Mouse (Mus musculus): ENCODE measurements around the gene Stxbp5. TPM values are rescaled to one million over a fixed set of nuclear protein-coding genes. Genes with fewer than 3 reads are reported as not detected.
"Not testable (repeated sequence)": the region's sequence is repeated elsewhere in the genome, so short reads cannot be mapped to it uniquely, and the experiment has no call there.

The Stxbp5 gene
- polyA plus RNA-seq, 1 experiment from 2014 or later = 8.5 TPM

DNA sequence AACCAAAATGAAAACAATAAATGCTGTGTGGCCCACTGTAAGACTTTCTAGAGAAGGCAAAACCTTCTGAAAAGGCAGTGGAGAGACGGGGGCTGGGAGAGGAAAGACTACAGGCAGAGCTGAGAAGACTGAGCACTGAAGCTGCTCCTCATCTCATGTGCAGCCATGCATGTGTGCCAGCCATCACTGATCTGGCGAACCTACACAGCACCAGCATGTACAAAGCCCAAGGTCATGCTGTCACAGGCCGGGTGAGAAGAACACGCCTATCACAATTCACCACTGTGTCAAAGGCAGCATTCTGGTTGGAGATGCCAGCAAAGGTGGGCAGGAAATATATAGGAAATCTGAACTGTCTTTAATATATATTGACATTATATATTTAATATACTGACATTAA lies 12.2 kb downstream of the Stxbp5 start:
- H3K4me3 ChIP-seq = no peak overlapping the region
- 87% methylated on average over 4 of the region's 4 CpGs for WGBS
- no peak overlapping the region for H3K9ac ChIP-seq
- ATAC-seq (ENCODE audit: low FRiP score, low read depth) = no peak
- no peaks in the 10 kb centered on the region for H3K4me1 ChIP-seq
- no peaks in the 10 kb centered on the region for H3K27me3 ChIP-seq (replicated peaks)
- no peaks in the 10 kb centered on the region for H3K9me3 ChIP-seq
- H3K27ac ChIP-seq = no peak overlapping the region
- no peak overlapping the region for H3K4me2 ChIP-seq (replicated peaks)
- H3K36me3 ChIP-seq = 0 out of 2 replicates have a peak, but pooled peaks cover 7% of the 10 kb centered on the region

GRCm38 (mm10) chr10:9881781-9882320 lies 19.0 kb downstream of the Stxbp5 start:
- H3K27ac ChIP-seq; H3K36me3 ChIP-seq; ATAC-seq (ENCODE audit: low FRiP score, low read depth); H3K9me3 ChIP-seq; H3K4me3 ChIP-seq; H3K27me3 ChIP-seq (replicated peaks); H3K9ac ChIP-seq; H3K4me1 ChIP-seq; H3K4me2 ChIP-seq (replicated peaks): not testable (repeated sequence)
- 91% methylated on average over 5 of the region's 5 CpGs for WGBS

- H3K27me3 ChIP-seq (replicated peaks) = no peaks in the 10 kb centered on the region
- no peaks in the 10 kb centered on the region for H3K36me3 ChIP-seq
- H3K9me3 ChIP-seq = no peaks in the 10 kb centered on the region
- no peak overlapping the region for H3K4me2 ChIP-seq (replicated peaks)
- no peak overlapping the region for H3K4me3 ChIP-seq
- H3K27ac ChIP-seq = no peak overlapping the region
- ATAC-seq (ENCODE audit: low FRiP score, low read depth) = no peak
- 71% methylated on average over 6 of the region's 6 CpGs for WGBS
- no peaks in the 10 kb centered on the region for H3K4me1 ChIP-seq
- no peak overlapping the region for H3K9ac ChIP-seq
Measured at GRCm38 (mm10) chr10:9880070-9880728, 20.7 kb downstream of the Stxbp5 start.

GRCm38 (mm10) chr10:9878821-9879489 lies 21.9 kb downstream of the Stxbp5 start:
- Histone ChIP-seq H3K27ac (no peak overlapping the region), H3K36me3 (no peaks in the 10 kb centered on the region), H3K27me3 (replicated peaks) (no peaks in the 10 kb centered on the region), H3K9ac (no peak overlapping the region), H3K9me3 (no peaks in the 10 kb centered on the region), H3K4me1 (no peaks in the 10 kb centered on the region), H3K4me2 (replicated peaks) (no peak overlapping the region), H3K4me3 (no peak overlapping the region)
- 84% methylated on average over 6 of the region's 6 CpGs for WGBS
- peak; percentile 72; the same call in 1 of the 2 replicates for ATAC-seq (ENCODE audit: low FRiP score, low read depth)

DNA sequence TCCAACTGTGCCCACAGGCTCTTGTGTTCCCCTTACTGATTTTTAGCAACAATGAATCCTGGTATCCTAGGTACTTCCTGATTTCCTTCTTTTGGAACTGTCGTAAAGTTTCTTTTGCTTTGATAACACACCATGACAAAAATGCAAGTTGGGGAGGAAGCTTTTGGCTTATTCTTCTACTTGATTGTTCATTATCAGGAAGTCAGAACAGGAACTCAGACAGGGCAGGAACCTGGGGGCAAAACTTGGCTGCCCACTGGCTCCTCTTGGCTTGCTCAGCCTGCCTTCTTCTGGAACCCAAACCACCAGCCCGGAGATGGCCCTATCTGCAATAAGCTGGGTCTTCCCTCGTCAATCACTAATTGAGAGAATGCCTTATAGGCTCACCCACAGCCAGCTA lies 25.0 kb downstream of the Stxbp5 start:
- ATAC-seq (ENCODE audit: low FRiP score, low read depth) = no peak
- no peak overlapping the region for H3K4me3 ChIP-seq
- H3K4me2 ChIP-seq (replicated peaks) = no peak overlapping the region
- 83% methylated on average over 3 of the region's 3 CpGs for WGBS
- H3K9ac ChIP-seq = no peak overlapping the region
- no peaks in the 10 kb centered on the region for H3K9me3 ChIP-seq
- H3K27ac ChIP-seq = no peak overlapping the region
- no peaks in the 10 kb centered on the region for H3K27me3 ChIP-seq (replicated peaks)
- no peaks in the 10 kb centered on the region for H3K36me3 ChIP-seq
- no peaks in the 10 kb centered on the region for H3K4me1 ChIP-seq

DNA sequence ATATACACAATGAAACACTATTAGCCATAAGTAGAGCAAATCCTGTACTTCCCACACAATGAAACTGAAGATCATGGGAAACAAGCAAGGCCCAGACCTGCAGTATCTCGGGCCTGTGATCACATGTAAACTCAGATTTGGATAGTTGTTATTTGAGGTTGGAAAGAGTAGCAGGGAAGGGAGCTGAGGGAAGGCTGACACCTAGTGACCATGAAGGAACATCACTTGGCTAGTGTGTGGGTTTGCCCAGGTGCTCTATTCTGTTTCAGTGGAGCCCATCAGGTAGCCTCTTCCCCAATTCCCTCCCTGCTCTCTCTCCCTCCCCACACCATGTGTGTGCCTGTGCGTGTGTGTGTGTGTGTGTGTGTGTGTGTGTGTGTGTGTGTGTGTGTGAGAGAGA lies 28.7 kb downstream of the Stxbp5 start:
- Histone ChIP-seq H3K27me3 (replicated peaks) (no peaks in the 10 kb centered on the region), H3K36me3 (no peaks in the 10 kb centered on the region), H3K9me3 (no peaks in the 10 kb centered on the region), H3K9ac (no peak overlapping the region), H3K27ac (no peak overlapping the region), H3K4me1 (0 out of 2 replicates have a peak, but pooled peaks cover 4% of the 10 kb centered on the region), H3K4me2 (replicated peaks) (no peak overlapping the region), H3K4me3 (no peak overlapping the region)
- ATAC-seq (ENCODE audit: low FRiP score, low read depth) = no peak
- 74% methylated on average over 2 of the region's 2 CpGs for WGBS

GRCm38 (mm10) chr10:9866793-9867579 lies 33.9 kb downstream of the Stxbp5 start:
- ATAC-seq (ENCODE audit: low FRiP score, low read depth) = no peak
- H3K4me1 ChIP-seq = 0 out of 2 replicates have a peak, but pooled peaks cover 5% of the 10 kb centered on the region
- no peak overlapping the region for H3K4me3 ChIP-seq
- H3K9ac ChIP-seq = no peak overlapping the region
- H3K36me3 ChIP-seq = no peaks in the 10 kb centered on the region
- H3K27me3 ChIP-seq (replicated peaks) = no peaks in the 10 kb centered on the region
- H3K4me2 ChIP-seq (replicated peaks) = no peak overlapping the region
- H3K9me3 ChIP-seq = no peaks in the 10 kb centered on the region
- whole genome bisulfite sequencing = 75% methylated on average over 17 of the region's 17 CpGs
- no peak overlapping the region for H3K27ac ChIP-seq

DNA sequence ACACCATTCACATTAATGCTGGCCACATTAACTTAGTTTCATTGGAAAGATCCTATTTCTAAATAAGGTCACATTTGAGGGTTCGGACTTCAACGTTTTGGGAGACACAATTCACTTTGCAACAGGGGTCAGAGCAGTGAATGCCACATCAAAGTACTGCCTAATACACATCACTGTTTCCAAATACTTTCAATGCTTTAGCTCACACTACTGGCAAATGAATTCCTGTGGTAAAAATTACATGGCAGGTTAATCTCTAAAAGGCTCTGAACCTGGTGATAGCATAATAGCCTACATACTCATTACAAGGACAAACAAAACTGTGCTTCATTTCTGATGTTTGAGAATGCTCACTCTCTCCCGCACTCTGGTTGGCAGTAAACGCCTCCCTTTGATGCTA lies 40.9 kb downstream of the Stxbp5 start:
- Histone ChIP-seq H3K36me3 (peaks cover 5% of the 10 kb centered on the region; the same call in 1 of the 2 replicates), H3K9me3 (no peaks in the 10 kb centered on the region), H3K4me3 (no peak overlapping the region), H3K27me3 (replicated peaks) (no peaks in the 10 kb centered on the region), H3K4me1 (peaks cover 3% of the 10 kb centered on the region; the same call in 1 of the 2 replicates), H3K27ac (no peak overlapping the region), H3K9ac (no peak overlapping the region), H3K4me2 (replicated peaks) (no peak overlapping the region)
- 73% methylated on average over 4 of the region's 4 CpGs for WGBS
- no peak for ATAC-seq (ENCODE audit: low FRiP score, low read depth)

DNA sequence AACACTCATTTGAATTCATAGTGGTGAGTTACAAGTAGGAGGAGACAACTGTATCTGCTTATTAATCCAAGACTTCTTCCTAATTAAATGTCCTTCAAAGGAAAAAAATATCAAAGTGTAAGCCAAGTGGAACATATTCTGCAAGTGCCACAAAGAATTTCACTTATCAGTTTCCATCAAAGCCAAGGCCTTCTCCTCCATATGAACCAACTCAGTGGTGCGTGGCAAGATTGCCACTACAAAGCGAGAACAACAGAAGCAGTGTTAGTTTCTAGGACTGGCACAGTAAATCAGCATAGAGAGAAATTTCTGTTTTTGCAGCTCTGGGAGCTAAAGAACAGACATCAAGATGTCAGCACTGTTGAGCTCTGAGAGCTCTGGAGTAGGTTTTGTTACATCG lies 41.4 kb downstream of the Stxbp5 start:
- no peak overlapping the region for H3K4me3 ChIP-seq
- H3K27ac ChIP-seq = no peak overlapping the region

DNA sequence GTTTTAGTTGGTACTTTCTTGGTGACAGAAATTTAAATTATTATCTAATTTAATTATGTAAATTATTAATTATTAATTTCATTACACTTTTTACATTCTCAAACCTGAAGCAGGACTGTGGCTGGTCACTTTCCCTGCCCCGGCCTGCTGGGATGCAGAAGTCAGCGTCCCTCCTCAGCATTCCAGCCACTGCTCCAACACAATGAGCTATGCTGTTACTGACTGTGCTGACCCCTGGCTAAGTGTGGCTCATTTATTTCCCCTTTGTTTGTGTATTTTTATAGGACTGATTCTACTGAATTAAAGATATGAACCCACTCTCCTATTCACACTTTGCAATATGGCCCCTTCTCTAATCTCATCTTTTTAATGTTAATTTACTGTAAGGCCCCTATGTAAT lies 43.0 kb downstream of the Stxbp5 start:
- no peak overlapping the region for H3K4me3 ChIP-seq
- ATAC-seq (ENCODE audit: low FRiP score, low read depth) = no peak
- no peaks in the 10 kb centered on the region for H3K27me3 ChIP-seq (replicated peaks)
- peaks cover 9% of the 10 kb centered on the region; the same call in 1 of the 2 replicates for H3K36me3 ChIP-seq
- H3K4me2 ChIP-seq (replicated peaks) = no peak overlapping the region
- 53% methylated on average over 2 of the region's 2 CpGs for WGBS
- H3K9me3 ChIP-seq = 0 out of 2 replicates have a peak, but pooled peaks cover 7% of the 10 kb centered on the region
- H3K9ac ChIP-seq = no peak overlapping the region
- peaks cover 3% of the 10 kb centered on the region; the same call in 1 of the 2 replicates for H3K4me1 ChIP-seq
- H3K27ac ChIP-seq = no peak overlapping the region

More for the DNA sequence above, 41.4 kb downstream of the Stxbp5 start:
- no peak for ATAC-seq (ENCODE audit: low FRiP score, low read depth)
- Histone ChIP-seq H3K9me3 (no peaks in the 10 kb centered on the region), H3K36me3 (peaks cover 9% of the 10 kb centered on the region; the same call in 1 of the 2 replicates), H3K27me3 (replicated peaks) (no peaks in the 10 kb centered on the region), H3K4me1 (peaks cover 3% of the 10 kb centered on the region; the same call in 1 of the 2 replicates), H3K4me2 (replicated peaks) (no peak overlapping the region), H3K9ac (no peak overlapping the region)
- 81% methylated on average over 3 of the region's 3 CpGs for WGBS

DNA sequence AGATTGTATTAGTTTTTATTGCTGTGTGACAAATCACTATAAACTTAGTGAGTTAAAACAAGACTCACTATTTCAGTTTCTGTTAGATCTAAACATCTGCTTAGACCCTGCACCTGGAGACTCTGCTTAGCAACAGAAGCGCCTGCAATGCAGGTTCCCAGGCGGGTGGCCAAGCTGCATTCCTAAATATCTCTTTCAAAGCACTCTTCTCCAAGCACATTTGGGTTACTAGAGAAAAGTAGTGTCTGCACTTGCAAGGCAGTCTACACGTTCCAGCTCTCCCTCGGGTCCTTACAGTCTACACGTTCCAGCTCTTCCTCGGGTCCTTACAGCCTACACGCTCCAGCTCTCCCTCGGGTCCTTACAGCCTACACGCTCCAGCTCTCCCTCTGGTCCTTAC lies 44.1 kb downstream of the Stxbp5 start:
- Histone ChIP-seq H3K36me3 (peaks cover 10% of the 10 kb centered on the region; the same call in 1 of the 2 replicates), H3K27me3 (replicated peaks) (no peaks in the 10 kb centered on the region), H3K4me1 (peaks cover 3% of the 10 kb centered on the region; the same call in 1 of the 2 replicates), H3K27ac (no peak overlapping the region), H3K9ac (no peak overlapping the region), H3K4me2 (replicated peaks) (no peak overlapping the region), H3K4me3 (no peak overlapping the region), H3K9me3 (0 out of 2 replicates have a peak, but pooled peaks cover 10% of the 10 kb centered on the region)
- WGBS = 92% methylated on average over 9 of the region's 9 CpGs
- ATAC-seq (ENCODE audit: low FRiP score, low read depth) = no peak

DNA sequence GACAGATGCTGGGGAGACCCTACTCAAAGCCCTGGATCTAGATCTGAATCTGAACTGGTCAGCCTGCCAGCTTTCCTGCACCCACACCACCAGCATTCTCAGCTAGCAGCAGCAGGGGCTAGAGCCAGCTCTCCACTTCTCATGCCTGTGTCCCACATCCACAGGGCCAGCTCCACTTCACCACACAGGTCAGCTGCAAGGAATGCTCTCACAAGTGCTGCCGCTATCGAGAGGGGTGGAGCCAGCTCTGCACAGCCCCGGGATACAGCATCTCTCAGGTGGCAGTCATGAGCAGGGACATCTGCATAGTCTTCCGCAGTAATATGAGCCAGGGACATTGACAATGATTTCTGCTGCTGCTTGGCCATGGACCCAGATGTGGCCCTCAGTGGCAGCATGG lies 54.5 kb downstream of the Stxbp5 start:
- H3K9me3 ChIP-seq = no peaks in the 10 kb centered on the region
- no peaks in the 10 kb centered on the region for H3K27me3 ChIP-seq (replicated peaks)
- ATAC-seq (ENCODE audit: low FRiP score, low read depth) = no peak
- H3K4me3 ChIP-seq = no peak overlapping the region
- WGBS = 98% methylated on average over 4 of the region's 4 CpGs
- no peak overlapping the region for H3K27ac ChIP-seq
- no peak overlapping the region for H3K4me2 ChIP-seq (replicated peaks)
- no peaks in the 10 kb centered on the region for H3K4me1 ChIP-seq
- peaks cover 6% of the 10 kb centered on the region; the same call in 1 of the 2 replicates for H3K36me3 ChIP-seq
- H3K9ac ChIP-seq = no peak overlapping the region

All from neural tube, embryonic 12.5 days (tissue).